Mouse (Mus musculus) urinary bladder, postnatal 25 days (tissue): ENCODE results near the gene Nadk.

ENCODE experiments used
- DNase-seq: peaks from one replicate; pipeline ENCODE4 v3.0.0; 2022; ENCODE audit warnings: low spot score

Gene Nadk

DNA sequence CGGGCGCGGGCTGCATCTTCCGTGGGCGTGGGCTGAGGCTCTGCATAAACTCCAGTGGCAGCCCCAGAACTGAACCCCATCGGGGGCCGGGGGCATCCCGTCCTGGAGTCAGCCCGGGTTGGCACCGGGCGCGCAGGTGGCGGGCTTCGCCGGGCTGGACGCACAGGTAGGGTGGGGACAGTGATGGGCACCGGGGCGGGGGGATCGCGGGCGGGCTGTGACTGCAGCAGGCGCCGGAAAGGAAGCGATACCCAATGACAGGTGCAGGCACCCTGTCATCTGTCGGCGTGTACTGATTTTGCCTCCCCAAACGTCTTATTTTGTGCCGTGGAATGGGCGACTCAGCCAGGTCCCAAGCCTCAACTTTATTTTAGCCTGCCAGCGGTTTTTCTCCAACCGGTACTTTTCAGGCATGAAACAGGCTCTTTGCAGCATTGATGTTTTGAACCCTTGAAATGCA lies 39.8 kb downstream of the Nadk start:
- no peak for DNase-seq

GRCm38 (mm10) chr4:155602753-155603152 lies 40.6 kb downstream of the Nadk start:
- no peak for DNase-seq

DNA sequence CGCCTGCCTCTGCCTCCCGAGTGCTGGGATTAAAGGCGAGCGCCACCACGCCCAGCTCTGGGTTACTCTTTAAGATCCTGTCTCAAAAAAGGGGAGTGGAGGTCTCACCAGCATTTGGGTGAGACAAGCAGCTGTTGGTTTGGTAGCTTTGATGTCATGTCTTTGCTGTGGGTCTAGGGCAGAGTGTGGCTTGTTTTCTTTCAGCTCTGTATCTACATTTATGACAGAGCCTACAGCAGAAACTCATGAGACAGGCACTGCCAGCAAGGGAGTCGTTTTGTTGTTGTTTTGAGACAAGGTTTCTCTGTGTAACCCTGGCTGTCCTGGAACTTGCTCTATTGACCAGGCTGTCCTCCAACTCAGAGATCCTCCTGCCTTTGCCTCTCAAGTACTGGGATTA lies 41.6 kb downstream of the Nadk start:
- DNase-seq, result no peak

- no peak for DNase-seq
Observed at GRCm38 (mm10) chr4:155605132-155605531, 43.0 kb downstream of the Nadk start.

DNA sequence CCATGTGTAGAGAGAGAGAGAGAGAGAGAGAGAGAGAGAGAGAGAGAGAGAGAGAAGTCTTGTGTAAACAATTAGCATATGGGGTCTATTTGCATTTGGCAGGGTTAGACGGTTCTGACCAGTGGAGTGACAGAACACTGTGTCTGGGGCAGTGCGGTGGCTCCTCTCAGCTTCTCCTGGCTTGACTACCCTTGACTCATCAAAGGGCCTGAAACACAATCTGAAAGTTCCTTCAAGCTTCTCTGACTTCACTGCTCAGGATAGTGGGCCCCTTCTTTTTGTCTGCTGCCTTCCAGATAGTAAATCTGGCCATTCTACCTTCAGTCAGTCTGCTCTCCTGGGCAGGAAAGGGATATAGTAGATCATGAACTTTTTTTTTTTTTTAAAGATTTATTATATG lies 44.6 kb downstream of the Nadk start:
- DNase-seq, result no peak

DNA sequence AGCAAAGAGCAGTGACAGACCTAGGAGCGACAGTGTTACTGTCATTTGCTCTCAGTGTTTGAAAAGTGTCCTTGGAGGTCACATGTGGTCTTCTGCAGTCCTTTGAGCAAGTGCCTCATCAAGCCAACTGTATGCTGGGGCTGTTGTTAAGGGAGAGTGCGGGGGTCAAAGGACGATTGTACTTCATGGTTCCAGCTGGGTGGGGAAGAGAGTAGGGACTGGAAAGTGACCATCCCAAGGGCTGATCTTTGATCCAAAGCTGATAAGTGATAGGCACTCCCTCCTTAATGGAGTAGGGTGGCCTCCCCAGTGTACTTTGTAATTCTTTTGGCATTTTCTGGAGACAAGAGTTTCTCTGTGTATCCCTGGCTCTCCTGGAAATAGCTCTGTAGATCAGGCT lies 49.7 kb downstream of the Nadk start:
- DNase-seq, result no peak

GRCm38 (mm10) chr4:155613264-155613663 lies 51.1 kb downstream of the Nadk start:
- no peak for DNase-seq

- no peak for DNase-seq
Observed at GRCm38 (mm10) chr4:155618321-155618720, 56.1 kb downstream of the Nadk start.

- peak; percentile 93 for DNase-seq
Observed at GRCm38 (mm10) chr4:155624338-155625291, 62.4 kb downstream of the Nadk start, which contains the start of gene Cdk11b. Cdk11b (plus strand) TSS chr4:155624854.

GRCm38 (mm10) chr4:155630267-155630666 lies 68.1 kb downstream of the Nadk start:
- DNase-seq, result no peak

DNA sequence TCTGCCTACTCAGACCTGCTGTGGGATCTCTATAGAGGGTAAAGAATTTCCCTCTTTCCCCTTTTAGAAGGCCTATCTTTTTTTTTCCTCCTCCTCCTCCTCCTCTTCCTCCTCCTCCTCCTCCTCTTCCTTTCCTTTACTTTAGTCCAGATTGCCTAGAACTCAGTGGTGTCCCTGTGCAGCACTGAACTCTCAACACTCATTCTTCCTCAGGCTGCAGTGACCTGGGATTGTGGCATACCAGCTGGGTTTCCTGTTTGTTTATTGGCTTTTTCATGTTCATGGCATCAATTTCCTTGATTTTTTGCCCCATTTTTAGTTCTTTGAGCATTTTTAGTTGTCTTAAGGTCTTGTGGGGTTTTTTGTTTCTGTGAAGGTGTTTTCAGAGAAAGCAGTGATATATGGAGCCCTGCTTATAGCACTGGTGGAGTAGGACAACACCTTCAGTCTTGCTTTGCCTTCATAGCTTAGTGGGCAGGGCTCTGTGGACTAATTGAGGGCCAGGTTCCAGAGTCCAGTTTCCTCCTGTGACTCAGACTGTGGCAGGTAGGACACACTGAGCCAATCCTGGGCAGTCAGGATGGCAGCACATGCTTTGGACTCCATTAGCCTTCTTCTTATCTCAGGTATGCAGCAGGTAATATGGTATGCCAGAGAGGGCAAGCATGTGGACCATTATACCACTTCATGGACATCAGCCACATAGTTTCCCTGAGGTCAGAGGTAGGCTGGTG lies 73.8 kb downstream of the Nadk start:
- DNase-seq, result no peak
